Mouse (Mus musculus): ENCODE results near the gene Letm1. TPM values are rescaled to one million over a fixed set of nuclear protein-coding genes. Genes with fewer than 3 reads are reported as not detected.

Gene Letm1
- polyA plus RNA-seq, 1 experiment, result 127 TPM

- Histone ChIP-seq H3K4me1 (ENCODE audit: control insufficient read depth, insufficient read depth, insufficient read length, low read length) (no peaks in the 10 kb centered on the region), H3K27me3 (ENCODE audit: control insufficient read depth, insufficient read depth, low read length) (no peaks in the 10 kb centered on the region), H3K4me3 (ENCODE audit: low read depth, low read length) (no peak overlapping the region), H3K36me3 (ENCODE audit: control insufficient read depth, insufficient read depth, low read length) (peaks cover 52% of the 10 kb centered on the region), H3K27ac (ENCODE audit: insufficient read depth, low read depth, low read length) (no peak overlapping the region)
- no peak for TF ChIP-seq CTCF (IDR thresholded peaks at IDR 0.05; ENCODE audit: extremely low read depth, insufficient read length, insufficient replicate concordance, low read depth, low read length)
- no peak for TF ChIP-seq POLR2A (IDR thresholded peaks at IDR 0.05; ENCODE audit: low read depth, low read length)
Observed at GRCm38 (mm10) chr5:33738341-33738740, 44.3 kb downstream of the Letm1 start.

GRCm38 (mm10) chr5:33737903-33738321 lies 44.7 kb downstream of the Letm1 start:
- TF ChIP-seq POLR2A (IDR thresholded peaks at IDR 0.05; ENCODE audit: low read depth, low read length) (no peak), CTCF (IDR thresholded peaks at IDR 0.05; ENCODE audit: extremely low read depth, insufficient read length, insufficient replicate concordance, low read depth, low read length) (peak; percentile 68; the same call in 1 of the 2 replicates)
- Histone ChIP-seq H3K27me3 (ENCODE audit: control insufficient read depth, insufficient read depth, low read length) (no peaks in the 10 kb centered on the region), H3K4me3 (ENCODE audit: low read depth, low read length) (no peak overlapping the region), H3K4me1 (ENCODE audit: control insufficient read depth, insufficient read depth, insufficient read length, low read length) (no peaks in the 10 kb centered on the region), H3K27ac (ENCODE audit: insufficient read depth, low read depth, low read length) (no peak overlapping the region), H3K36me3 (ENCODE audit: control insufficient read depth, insufficient read depth, low read length) (peaks cover 50% of the 10 kb centered on the region)
- WGBS, result 12% methylated on average over 7 of the region's 7 CpGs

DNA sequence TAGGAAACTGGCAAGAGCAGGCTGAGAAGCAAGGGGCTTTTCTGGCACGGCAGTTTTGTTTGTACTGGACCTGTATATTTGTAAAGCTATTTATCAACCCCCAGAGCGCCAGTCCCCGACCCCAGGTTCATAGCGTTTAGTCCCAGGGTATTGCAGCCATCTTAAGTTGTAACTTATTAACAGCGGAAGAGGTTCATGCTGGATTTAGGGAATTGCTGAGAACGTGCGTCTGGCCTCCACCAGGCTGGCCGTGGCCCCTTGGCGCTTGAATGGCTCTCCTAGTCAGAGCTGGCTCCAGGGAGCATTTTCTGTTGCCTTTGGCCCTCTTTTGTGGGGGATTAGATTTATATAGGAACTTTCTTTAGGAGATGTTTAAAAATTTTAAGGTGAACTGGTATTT lies 46.4 kb downstream of the Letm1 start:
- H3K4me1 ChIP-seq (ENCODE audit: control insufficient read depth, insufficient read depth, insufficient read length, low read length), result no peaks in the 10 kb centered on the region
- no peaks in the 10 kb centered on the region for H3K27me3 ChIP-seq (ENCODE audit: control insufficient read depth, insufficient read depth, low read length)
- WGBS, result 71% methylated on average over 9 of the region's 9 CpGs
- no peak overlapping the region for H3K4me3 ChIP-seq (ENCODE audit: low read depth, low read length)
- H3K36me3 ChIP-seq (ENCODE audit: control insufficient read depth, insufficient read depth, low read length), result peaks cover 41% of the 10 kb centered on the region
- no peak overlapping the region for H3K27ac ChIP-seq (ENCODE audit: insufficient read depth, low read depth, low read length)
- TF ChIP-seq CTCF (IDR thresholded peaks at IDR 0.05; ENCODE audit: extremely low read depth, insufficient read length, insufficient replicate concordance, low read depth, low read length) (no peak), POLR2A (IDR thresholded peaks at IDR 0.05; ENCODE audit: low read depth, low read length) (no peak)

DNA sequence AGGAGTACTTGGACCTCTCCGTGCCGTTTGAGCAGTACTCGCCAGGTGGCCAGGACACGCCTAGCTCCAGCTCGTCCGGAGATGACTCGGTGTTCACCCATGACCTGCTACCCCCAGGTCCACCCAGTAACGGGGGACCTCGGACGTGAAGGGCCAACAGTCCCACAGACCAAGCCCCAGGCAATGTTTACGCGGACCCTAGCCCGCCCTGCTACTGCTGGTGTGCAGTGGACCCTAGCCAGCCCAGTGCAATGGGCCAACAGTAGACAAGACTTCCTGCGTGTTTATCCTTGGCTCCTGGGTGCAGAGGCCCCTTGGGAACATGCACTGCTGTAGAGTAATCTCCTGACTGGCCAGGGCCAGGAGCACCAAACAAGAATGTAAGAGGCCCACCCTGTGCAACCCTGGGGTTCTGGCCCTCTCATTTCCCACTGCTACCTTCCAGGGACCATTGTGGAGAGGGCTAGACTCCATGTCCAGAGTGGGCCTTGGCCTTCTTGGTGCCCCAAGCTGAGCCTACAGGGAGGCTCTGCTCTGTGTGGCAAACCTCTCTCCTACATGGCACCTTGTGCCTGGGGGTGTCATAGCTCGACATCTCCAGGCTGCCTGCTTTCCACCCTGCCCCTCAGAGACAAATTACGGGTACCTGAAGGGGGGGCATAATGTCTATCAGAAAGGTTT lies 47.1 kb downstream of the Letm1 start:
- 81% methylated on average over 16 of the region's 16 CpGs for WGBS
- no peak overlapping the region for H3K27ac ChIP-seq (ENCODE audit: insufficient read depth, low read depth, low read length)
- H3K36me3 ChIP-seq (ENCODE audit: control insufficient read depth, insufficient read depth, low read length), result peaks cover 39% of the 10 kb centered on the region
- no peaks in the 10 kb centered on the region for H3K4me1 ChIP-seq (ENCODE audit: control insufficient read depth, insufficient read depth, insufficient read length, low read length)
- TF ChIP-seq POLR2A (IDR thresholded peaks at IDR 0.05; ENCODE audit: low read depth, low read length), result no peak
- no peak for TF ChIP-seq CTCF (IDR thresholded peaks at IDR 0.05; ENCODE audit: extremely low read depth, insufficient read length, insufficient replicate concordance, low read depth, low read length)
- no peak overlapping the region for H3K4me3 ChIP-seq (ENCODE audit: low read depth, low read length)
- no peaks in the 10 kb centered on the region for H3K27me3 ChIP-seq (ENCODE audit: control insufficient read depth, insufficient read depth, low read length)

DNA sequence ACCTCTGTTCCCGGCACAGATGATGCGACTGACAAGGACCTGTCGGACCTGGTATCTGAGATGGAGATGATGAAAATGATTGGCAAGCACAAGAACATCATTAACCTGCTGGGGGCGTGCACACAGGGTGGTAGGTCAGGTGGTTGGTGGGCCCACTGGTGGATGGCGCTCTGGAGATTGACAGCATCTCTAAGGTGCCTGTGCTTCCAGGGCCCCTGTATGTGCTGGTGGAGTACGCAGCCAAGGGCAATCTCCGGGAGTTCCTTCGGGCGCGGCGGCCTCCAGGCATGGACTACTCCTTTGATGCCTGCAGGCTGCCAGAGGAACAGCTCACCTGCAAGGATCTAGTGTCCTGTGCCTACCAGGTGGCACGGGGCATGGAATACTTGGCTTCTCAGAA lies 48.8 kb downstream of the Letm1 start:
- 93% methylated on average over 12 of the region's 12 CpGs for WGBS
- no peaks in the 10 kb centered on the region for H3K27me3 ChIP-seq (ENCODE audit: control insufficient read depth, insufficient read depth, low read length)
- H3K4me1 ChIP-seq (ENCODE audit: control insufficient read depth, insufficient read depth, insufficient read length, low read length), result no peaks in the 10 kb centered on the region
- no peak overlapping the region for H3K27ac ChIP-seq (ENCODE audit: insufficient read depth, low read depth, low read length)
- TF ChIP-seq POLR2A (IDR thresholded peaks at IDR 0.05; ENCODE audit: low read depth, low read length) (no peak), CTCF (IDR thresholded peaks at IDR 0.05; ENCODE audit: extremely low read depth, insufficient read length, insufficient replicate concordance, low read depth, low read length) (no peak)
- peaks cover 37% of the 10 kb centered on the region for H3K36me3 ChIP-seq (ENCODE audit: control insufficient read depth, insufficient read depth, low read length)
- no peak overlapping the region for H3K4me3 ChIP-seq (ENCODE audit: low read depth, low read length)

GRCm38 (mm10) chr5:33731051-33731450 lies 51.6 kb downstream of the Letm1 start:
- no peaks in the 10 kb centered on the region for H3K4me1 ChIP-seq (ENCODE audit: control insufficient read depth, insufficient read depth, insufficient read length, low read length)
- no peaks in the 10 kb centered on the region for H3K27me3 ChIP-seq (ENCODE audit: control insufficient read depth, insufficient read depth, low read length)
- no peak overlapping the region for H3K4me3 ChIP-seq (ENCODE audit: low read depth, low read length)
- H3K36me3 ChIP-seq (ENCODE audit: control insufficient read depth, insufficient read depth, low read length), result peaks cover 33% of the 10 kb centered on the region
- 77% methylated on average over 21 of the region's 21 CpGs for whole genome bisulfite sequencing
- no peak overlapping the region for H3K27ac ChIP-seq (ENCODE audit: insufficient read depth, low read depth, low read length)
- TF ChIP-seq POLR2A (IDR thresholded peaks at IDR 0.05; ENCODE audit: low read depth, low read length), result no peak
- no peak for TF ChIP-seq CTCF (IDR thresholded peaks at IDR 0.05; ENCODE audit: extremely low read depth, insufficient read length, insufficient replicate concordance, low read depth, low read length)

GRCm38 (mm10) chr5:33730516-33730915 lies 52.1 kb downstream of the Letm1 start:
- 78% methylated on average over 5 of the region's 5 CpGs for WGBS
- no peaks in the 10 kb centered on the region for H3K4me1 ChIP-seq (ENCODE audit: control insufficient read depth, insufficient read depth, insufficient read length, low read length)
- peaks cover 30% of the 10 kb centered on the region for H3K36me3 ChIP-seq (ENCODE audit: control insufficient read depth, insufficient read depth, low read length)
- H3K4me3 ChIP-seq (ENCODE audit: low read depth, low read length), result no peak overlapping the region
- no peaks in the 10 kb centered on the region for H3K27me3 ChIP-seq (ENCODE audit: control insufficient read depth, insufficient read depth, low read length)
- H3K27ac ChIP-seq (ENCODE audit: insufficient read depth, low read depth, low read length), result no peak overlapping the region
- TF ChIP-seq POLR2A (IDR thresholded peaks at IDR 0.05; ENCODE audit: low read depth, low read length), result no peak
- TF ChIP-seq CTCF (IDR thresholded peaks at IDR 0.05; ENCODE audit: extremely low read depth, insufficient read length, insufficient replicate concordance, low read depth, low read length), result no peak
